ENCODE assay signal across 9 mouse cellular contexts in genomic region chr2:156305818-156306217, GRCm38 (mm10). TPM values are rescaled to one million over a fixed set of nuclear protein-coding genes. Genes with fewer than 3 reads are reported as not detected.
A peak's percentile ranks its signal among the peaks of the same experiment; 100 is the strongest.
DNase-seq lines count a peak whose midpoint lies in the region; ATAC-seq lines count a peak whose summit lies in the region.
"Had no signal": no experiment of that assay in that cellular context is flagged by ENCODE, and none has a peak within 500 bp of the region (broad histone marks: within the 10 kb centered on the region; RNA-seq: fewer than 3 reads in every experiment).

No protein-coding gene starts in this region.

- WGBS in hindbrain, embryonic 11.5 days: 88% methylated on average over 2 of the region's 2 CpGs
- 80% methylated on average over 2 of the region's 2 CpGs for WGBS in hindbrain, embryonic 12.5 days

- H3K4me2 ChIP-seq in hindbrain, embryonic 11.5 days (replicated peaks; ENCODE audit: low read depth, low read length): no peak overlapping the region
- H3K4me2 ChIP-seq in hindbrain, embryonic 12.5 days (replicated peaks): no peak overlapping the region
- H3K4me2 ChIP-seq: liver, embryonic 13.5 days had no signal

- H3K36me3 ChIP-seq in hindbrain, embryonic 11.5 days (ENCODE audit: control insufficient read depth, insufficient read depth, low read length): peaks cover 3% of the 10 kb centered on the region; the same call in 1 of the 2 replicates
- peaks cover 42% of the 10 kb centered on the region for H3K36me3 ChIP-seq in hindbrain, embryonic 12.5 days

- DNase-seq in hindbrain, embryonic 11.5 days (ENCODE audit: low spot score): peak; percentile 53
- DNase-seq in B cell, adult 2 months: peak; percentile 43 to 45
- DNase-seq in WW6 (ENCODE audit: low read depth, low spot score): peak; percentile 26
- DNase-seq in induced T-regulatory cell, adult 2 months (ENCODE audit: low read depth): peak; percentile 78
- no peak for DNase-seq in right cerebral cortex, postnatal 4 days
- no peak for DNase-seq in testis, postnatal 10 days (ENCODE audit: low spot score)
- DNase-seq in frontal cortex, postnatal 10 days (ENCODE audit: low spot score in 2 of 2): no peak
- DNase-seq: liver, embryonic 13.5 days had no signal

- H3K27ac ChIP-seq in hindbrain, embryonic 11.5 days (ENCODE audit: low read depth, low read length): no peak overlapping the region
- no peak overlapping the region for H3K27ac ChIP-seq in hindbrain, embryonic 12.5 days
- H3K27ac ChIP-seq: liver, embryonic 13.5 days had no signal

- H3K4me3 ChIP-seq in hindbrain, embryonic 11.5 days (ENCODE audit: low read depth, low read length): no peak overlapping the region
- H3K4me3 ChIP-seq in hindbrain, embryonic 12.5 days: no peak overlapping the region
- H3K4me3 ChIP-seq: liver, embryonic 13.5 days had no signal

- no peaks in the 10 kb centered on the region for H3K4me1 ChIP-seq in hindbrain, embryonic 11.5 days (replicated peaks; ENCODE audit: control insufficient read depth, insufficient read depth, low read length)
- no peaks in the 10 kb centered on the region for H3K4me1 ChIP-seq in hindbrain, embryonic 12.5 days

- H3K9me3 ChIP-seq in hindbrain, embryonic 11.5 days (ENCODE audit: control insufficient read depth, low read length): no peaks in the 10 kb centered on the region
- no peaks in the 10 kb centered on the region for H3K9me3 ChIP-seq in hindbrain, embryonic 12.5 days (replicated peaks)
- H3K9me3 ChIP-seq: liver, embryonic 13.5 days had no signal

- no peak for ATAC-seq in hindbrain, embryonic 11.5 days (ENCODE audit: low FRiP score)
- ATAC-seq in hindbrain, embryonic 12.5 days (ENCODE audit: low FRiP score): no peak

- H3K9ac ChIP-seq in hindbrain, embryonic 11.5 days (ENCODE audit: low read depth, low read length): no peak overlapping the region
- no peak overlapping the region for H3K9ac ChIP-seq in hindbrain, embryonic 12.5 days
- H3K9ac ChIP-seq: liver, embryonic 13.5 days had no signal

- H3K27me3 ChIP-seq in hindbrain, embryonic 11.5 days (ENCODE audit: control insufficient read depth, insufficient read depth, low read length): no peaks in the 10 kb centered on the region
- no peaks in the 10 kb centered on the region for H3K27me3 ChIP-seq in hindbrain, embryonic 12.5 days
- H3K27me3 ChIP-seq: liver, embryonic 13.5 days had no signal

RNA-seq across cellular contexts. Expression of gene Cnbd2, which starts 6.3 kb away (rescaled TPM):
- 4.4 and 4.6 TPM in 2 replicates for polyA plus RNA-seq in hindbrain, embryonic 11.5 days (2014; fragmentation: Nextera tagmentation; extraction: Ambion mirVana)
- 6.4 and 6.7 TPM in 2 replicates for polyA plus RNA-seq in hindbrain, embryonic 12.5 days (2016; fragmentation: Nextera tagmentation; extraction: Ambion mirVana)

RNA-seq across cellular contexts. Expression of gene Scand1, which starts 6.7 kb away (rescaled TPM):
- 81.9 and 87.2 TPM in 2 replicates for polyA plus RNA-seq in hindbrain, embryonic 11.5 days (2014; fragmentation: Nextera tagmentation; extraction: Ambion mirVana)
- polyA plus RNA-seq in hindbrain, embryonic 12.5 days (2016; fragmentation: Nextera tagmentation; extraction: Ambion mirVana): 121 and 126 TPM in 2 replicates

Comparison
In these comparisons a context has a peak if more than half of its experiments do, and no peak if none do; other contexts are left out.
1. DNase-seq: peak in hindbrain, embryonic 11.5 days (single experiment), B cell, adult 2 months (2 of 2), WW6 (single experiment) and induced T-regulatory cell, adult 2 months (single experiment); none in right cerebral cortex, postnatal 4 days (single experiment), testis, postnatal 10 days (single experiment) and frontal cortex, postnatal 10 days (0 of 2).